Mouse (Mus musculus): ENCODE measurements around the gene Tpp2. TPM values are rescaled to one million over a fixed set of nuclear protein-coding genes. Genes with fewer than 3 reads are reported as not detected.
"Not testable (repeated sequence)": the region's sequence is repeated elsewhere in the genome, so short reads cannot be mapped to it uniquely, and the experiment has no call there.

Tpp2 gene
- polyA plus RNA-seq, 1 experiment from 2014 or later: 68.3 TPM

GRCm38 (mm10) chr1:44019934-44020333 lies 86.5 kb downstream of the Tpp2 start, which contains the start of gene Mettl21c:
Mettl21c (minus strand) TSS chr1:44020034.
- Histone ChIP-seq H3K36me3 (no peaks in the 10 kb centered on the region), H3K4me1 (replicated peaks) (no peaks in the 10 kb centered on the region), H3K9me3 (no peaks in the 10 kb centered on the region), H3K27me3 (no peaks in the 10 kb centered on the region), H3K9ac (replicated peaks) (no peak within 1 kb of the TSS), H3K27ac (no peak within 1 kb of the TSS), H3K4me2 (no peak within 1 kb of the TSS), H3K4me3 (replicated peaks) (no peak within 1 kb of the TSS)
- no peak for ATAC-seq (ENCODE audit: insufficient number of reproducible peaks, insufficient read depth, low FRiP score, low TSS enrichment, low read depth)

DNA sequence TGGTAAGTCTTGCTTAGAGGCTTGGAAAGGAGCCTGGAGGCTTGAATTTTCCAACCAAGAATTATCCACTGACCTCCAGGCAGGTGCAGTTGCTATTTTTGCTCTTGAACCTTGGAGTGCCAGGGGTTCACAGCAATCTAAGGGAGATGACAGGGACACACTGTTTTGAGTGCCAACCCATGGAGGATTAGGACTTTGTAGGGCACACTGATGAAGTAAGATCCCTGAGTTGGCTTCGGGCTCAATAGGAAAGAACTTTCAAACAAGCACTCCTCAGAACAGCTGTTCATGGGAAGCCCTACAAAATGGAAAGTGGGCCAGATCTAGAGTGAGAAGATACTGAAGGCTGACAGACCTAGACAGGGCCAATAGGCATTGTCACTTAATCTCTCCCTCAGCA lies 89.2 kb downstream of the Tpp2 start:
- Histone ChIP-seq H3K4me2 (no peak overlapping the region), H3K9ac (replicated peaks) (no peak overlapping the region), H3K27ac (no peak overlapping the region), H3K27me3 (no peaks in the 10 kb centered on the region), H3K4me1 (replicated peaks) (no peaks in the 10 kb centered on the region), H3K36me3 (no peaks in the 10 kb centered on the region), H3K4me3 (replicated peaks) (no peak overlapping the region), H3K9me3 (no peaks in the 10 kb centered on the region)
- no peak for ATAC-seq (ENCODE audit: insufficient number of reproducible peaks, insufficient read depth, low FRiP score, low TSS enrichment, low read depth)
- 82% methylated on average over 1 of the region's 1 CpGs for WGBS

GRCm38 (mm10) chr1:44027651-44028050 lies 94.2 kb downstream of the Tpp2 start:
- no peak overlapping the region for H3K4me2 ChIP-seq
- no peak overlapping the region for H3K27ac ChIP-seq
- no peaks in the 10 kb centered on the region for H3K36me3 ChIP-seq
- H3K9me3 ChIP-seq: no peaks in the 10 kb centered on the region
- WGBS: 86% methylated on average over 1 of the region's 1 CpGs
- H3K4me1 ChIP-seq (replicated peaks): no peaks in the 10 kb centered on the region
- no peak for ATAC-seq (ENCODE audit: insufficient number of reproducible peaks, insufficient read depth, low FRiP score, low TSS enrichment, low read depth)
- no peak overlapping the region for H3K4me3 ChIP-seq (replicated peaks)
- H3K27me3 ChIP-seq: no peaks in the 10 kb centered on the region
- no peak overlapping the region for H3K9ac ChIP-seq (replicated peaks)

- no peak overlapping the region for H3K27ac ChIP-seq
- H3K36me3 ChIP-seq: no peaks in the 10 kb centered on the region
- WGBS: 72% methylated on average over 2 of the region's 2 CpGs
- ATAC-seq (ENCODE audit: insufficient number of reproducible peaks, insufficient read depth, low FRiP score, low TSS enrichment, low read depth): no peak
- no peaks in the 10 kb centered on the region for H3K9me3 ChIP-seq
- no peak overlapping the region for H3K4me3 ChIP-seq (replicated peaks)
- H3K4me1 ChIP-seq (replicated peaks): no peaks in the 10 kb centered on the region
- no peaks in the 10 kb centered on the region for H3K27me3 ChIP-seq
- H3K4me2 ChIP-seq: no peak overlapping the region
- no peak overlapping the region for H3K9ac ChIP-seq (replicated peaks)
These were observed 98.8 kb downstream of the Tpp2 start for GRCm38 (mm10) chr1:44032213-44032612.

DNA sequence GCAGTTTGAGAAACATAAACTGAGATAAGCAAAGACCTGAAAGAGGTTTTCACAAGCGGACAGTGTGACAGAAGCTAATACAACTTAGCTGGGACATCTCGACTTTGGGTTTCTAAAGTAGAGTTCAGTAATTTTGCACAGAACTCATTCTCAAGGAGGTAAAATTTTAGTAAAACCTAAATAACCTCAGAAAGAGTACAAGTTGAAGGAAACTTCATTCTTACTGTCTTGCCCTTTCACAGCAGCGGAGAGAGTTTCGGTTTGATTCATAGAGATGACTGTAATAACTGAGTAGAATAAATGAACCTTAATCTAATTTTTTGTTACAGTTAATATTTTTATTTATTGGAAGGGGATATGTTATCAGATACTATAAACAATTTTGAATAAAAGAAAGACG lies 99.5 kb downstream of the Tpp2 start:
- Histone ChIP-seq H3K9me3 (no peaks in the 10 kb centered on the region), H3K27ac (no peak overlapping the region), H3K4me3 (replicated peaks) (no peak overlapping the region), H3K4me2 (no peak overlapping the region), H3K36me3 (no peaks in the 10 kb centered on the region), H3K4me1 (replicated peaks) (no peaks in the 10 kb centered on the region), H3K9ac (replicated peaks) (no peak overlapping the region), H3K27me3 (no peaks in the 10 kb centered on the region)
- ATAC-seq (ENCODE audit: insufficient number of reproducible peaks, insufficient read depth, low FRiP score, low TSS enrichment, low read depth): no peak
- 87% methylated on average over 5 of the region's 5 CpGs for WGBS

GRCm38 (mm10) chr1:44041797-44042554 lies 108.5 kb downstream of the Tpp2 start:
- Histone ChIP-seq H3K9me3 (no peaks in the 10 kb centered on the region), H3K4me3 (replicated peaks) (peak overlapping the region; percentile 45), H3K9ac (replicated peaks) (peak overlapping the region; percentile 66), H3K27me3 (no peaks in the 10 kb centered on the region), H3K4me2 (peak overlapping the region; percentile 72), H3K36me3 (no peaks in the 10 kb centered on the region), H3K27ac (no peak overlapping the region), H3K4me1 (replicated peaks) (no peaks in the 10 kb centered on the region)
- WGBS: 1% methylated on average over 17 of the region's 17 CpGs
- ATAC-seq (ENCODE audit: insufficient number of reproducible peaks, insufficient read depth, low FRiP score, low TSS enrichment, low read depth): peak; percentile 58; the same call in 1 of the 2 replicates

DNA sequence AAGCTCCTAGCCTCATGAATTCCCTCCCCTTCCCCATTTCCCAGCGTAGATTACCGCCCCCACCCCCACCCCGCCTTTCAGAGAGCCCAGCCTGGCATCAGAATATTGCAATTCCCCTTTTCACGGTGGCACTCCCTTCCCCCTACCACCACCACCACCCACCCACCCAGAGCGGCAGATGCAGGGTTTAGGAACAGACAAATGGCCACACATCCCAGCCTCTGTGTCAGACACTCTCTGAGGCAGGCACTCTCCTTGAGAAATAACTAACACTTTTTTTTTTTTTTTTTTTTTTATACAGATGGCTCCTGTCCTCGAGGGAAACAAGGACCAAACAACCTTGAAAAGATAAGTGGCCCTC lies 109.1 kb downstream of the Tpp2 start:
- H3K27ac ChIP-seq: no peak overlapping the region
- WGBS: 3% methylated on average over 6 of the region's 6 CpGs
- H3K4me3 ChIP-seq (replicated peaks): peak overlapping the region; percentile 45
- peak overlapping the region; percentile 66 for H3K9ac ChIP-seq (replicated peaks)
- no peaks in the 10 kb centered on the region for H3K4me1 ChIP-seq (replicated peaks)
- H3K9me3 ChIP-seq: no peaks in the 10 kb centered on the region
- no peaks in the 10 kb centered on the region for H3K36me3 ChIP-seq
- peak overlapping the region; percentile 72 for H3K4me2 ChIP-seq
- ATAC-seq (ENCODE audit: insufficient number of reproducible peaks, insufficient read depth, low FRiP score, low TSS enrichment, low read depth): no peak
- no peaks in the 10 kb centered on the region for H3K27me3 ChIP-seq

DNA sequence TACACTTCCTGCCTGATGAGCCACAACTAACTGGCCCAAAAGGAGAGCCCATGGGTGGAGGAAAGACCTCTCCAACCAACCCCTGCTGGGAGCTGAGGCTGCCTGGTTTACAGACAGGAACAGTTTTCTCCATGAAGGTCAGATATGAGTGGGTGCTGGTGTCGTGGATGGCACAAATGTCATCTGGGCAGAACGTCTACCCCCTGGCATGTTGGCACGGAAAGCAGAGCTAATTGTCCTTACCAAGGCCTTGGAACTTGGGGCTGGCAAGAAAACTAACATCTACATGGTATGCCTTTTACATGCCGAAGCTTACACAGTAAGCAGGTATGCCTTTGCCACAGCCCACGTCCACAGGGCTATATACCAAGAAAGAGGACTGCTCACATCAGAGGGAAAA lies 112.2 kb downstream of the Tpp2 start:
- WGBS: 87% methylated on average over 5 of the region's 5 CpGs
- not testable (repeated sequence) for H3K27ac ChIP-seq; H3K36me3 ChIP-seq; H3K4me3 ChIP-seq (replicated peaks); ATAC-seq (ENCODE audit: insufficient number of reproducible peaks, insufficient read depth, low FRiP score, low TSS enrichment, low read depth); H3K4me1 ChIP-seq (replicated peaks); H3K9ac ChIP-seq (replicated peaks); H3K27me3 ChIP-seq; H3K4me2 ChIP-seq; H3K9me3 ChIP-seq

DNA sequence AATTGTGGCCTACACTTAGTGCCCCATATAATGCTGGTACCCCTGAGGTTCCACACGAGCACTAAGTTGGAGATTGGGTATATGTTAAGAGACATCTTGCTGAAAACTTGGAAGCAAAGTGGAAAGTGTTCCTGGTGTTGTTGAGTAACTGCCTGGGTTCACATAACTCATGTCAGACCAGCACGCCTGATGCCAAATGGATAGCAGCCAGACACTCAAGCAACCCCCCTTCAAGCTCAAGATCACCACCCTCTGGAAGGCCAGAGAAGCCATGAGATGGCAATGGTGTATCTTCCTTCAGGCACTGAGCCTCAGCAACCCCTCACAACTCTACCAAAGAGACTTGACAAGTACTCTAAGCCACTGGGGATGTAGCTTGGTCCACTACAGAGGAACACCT lies 113.1 kb downstream of the Tpp2 start:
- Histone ChIP-seq H3K4me1 (replicated peaks) (no peaks in the 10 kb centered on the region), H3K9ac (replicated peaks) (no peak overlapping the region), H3K27me3 (no peaks in the 10 kb centered on the region), H3K27ac (no peak overlapping the region), H3K36me3 (no peaks in the 10 kb centered on the region), H3K9me3 (no peaks in the 10 kb centered on the region), H3K4me2 (no peak overlapping the region), H3K4me3 (replicated peaks) (no peak overlapping the region)
- no peak for ATAC-seq (ENCODE audit: insufficient number of reproducible peaks, insufficient read depth, low FRiP score, low TSS enrichment, low read depth)
- 88% methylated on average over 2 of the region's 2 CpGs for WGBS

Small RNA genes lying within 50 kb of the gene (microRNA-seq; reads per million reads assigned to microRNA genes)
- not detected for gene Gm24180

Other genes with a start within 250 kb of the Tpp2 start
- gene 1500015O10Rik, start 203.0 kb upstream of the Tpp2 start, polyA plus RNA-seq (2016; fragmentation: Nextera tagmentation; extraction: Ambion mirVana): 0.49 and 1.5 TPM in 2 replicates
- 24.9 and 25.4 TPM in 2 replicates for gene Uxs1, start 105.8 kb upstream of the Tpp2 start, polyA plus RNA-seq (2016; fragmentation: Nextera tagmentation; extraction: Ambion mirVana)
- gene Mettl21c, start 86.4 kb downstream of the Tpp2 start, polyA plus RNA-seq (2016; fragmentation: Nextera tagmentation; extraction: Ambion mirVana): 0.48 and 0.59 TPM in 2 replicates
- 0.05 and 0.11 TPM in 2 replicates for gene Gm8251, start 128.3 kb downstream of the Tpp2 start, polyA plus RNA-seq (2016; fragmentation: Nextera tagmentation; extraction: Ambion mirVana)
- 87.0 and 89.6 TPM in 2 replicates for gene Tex30, start 168.8 kb downstream of the Tpp2 start, polyA plus RNA-seq (2016; fragmentation: Nextera tagmentation; extraction: Ambion mirVana)
- 77.7 and 80.1 TPM in 2 replicates for gene Kdelc1, start 185.2 kb downstream of the Tpp2 start, polyA plus RNA-seq (2016; fragmentation: Nextera tagmentation; extraction: Ambion mirVana)
- 23.0 and 24.3 TPM in 2 replicates for gene Bivm, start 185.3 kb downstream of the Tpp2 start, polyA plus RNA-seq (2016; fragmentation: Nextera tagmentation; extraction: Ambion mirVana)
- gene Ercc5, start 214.1 kb downstream of the Tpp2 start, polyA plus RNA-seq (2016; fragmentation: Nextera tagmentation; extraction: Ambion mirVana): 32.7 and 34.8 TPM in 2 replicates